Mouse (Mus musculus): ENCODE measurements at regions not wholly inside any gene's neighbourhood (a gene's known extent, or its start where the extent isn't known, plus 50 kb on each side); places are given as distances from the start of the nearest gene placed in this dataset.

DNA sequence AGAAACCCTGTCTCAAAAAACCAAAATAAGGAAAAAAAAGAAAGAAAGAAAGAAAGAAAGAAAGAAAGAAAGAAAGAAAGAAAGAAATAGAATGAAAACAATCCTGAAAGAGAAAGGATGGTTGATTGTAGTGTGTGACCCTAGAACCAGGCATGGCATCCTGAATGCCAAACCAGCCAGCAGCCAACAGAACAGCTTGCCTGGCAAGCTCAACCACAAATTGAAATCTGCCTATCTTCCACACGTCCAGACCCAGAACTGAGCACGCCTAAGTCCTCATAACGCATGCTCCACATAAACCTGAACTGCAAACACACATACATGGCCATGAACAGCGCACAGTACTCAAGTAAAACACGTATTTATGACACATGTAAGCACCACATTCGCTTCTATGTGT, 247.9 kb downstream of the H2al1j start:
- no peak for DNase-seq

DNA sequence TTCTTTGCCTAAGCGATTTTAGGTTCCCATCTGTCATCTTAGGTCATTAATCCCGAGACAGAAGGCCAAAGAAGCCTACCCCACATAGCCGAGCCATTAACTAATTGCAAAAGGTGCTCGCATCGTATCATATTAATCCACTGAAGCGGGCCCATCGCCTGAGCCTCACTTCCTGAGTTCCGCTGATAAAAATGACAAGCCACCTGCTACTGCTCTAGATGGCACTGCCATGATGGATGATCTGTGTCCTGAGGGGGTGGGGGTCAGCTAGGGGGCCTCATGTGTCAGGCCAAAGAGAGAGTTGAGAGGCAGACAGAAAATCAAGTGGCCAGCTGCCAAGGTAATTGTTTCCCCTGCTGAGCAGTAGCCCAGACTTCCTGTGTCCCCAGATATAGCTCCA, 248.7 kb downstream of the H2al1j start:
- DNase-seq, result no peak

DNA sequence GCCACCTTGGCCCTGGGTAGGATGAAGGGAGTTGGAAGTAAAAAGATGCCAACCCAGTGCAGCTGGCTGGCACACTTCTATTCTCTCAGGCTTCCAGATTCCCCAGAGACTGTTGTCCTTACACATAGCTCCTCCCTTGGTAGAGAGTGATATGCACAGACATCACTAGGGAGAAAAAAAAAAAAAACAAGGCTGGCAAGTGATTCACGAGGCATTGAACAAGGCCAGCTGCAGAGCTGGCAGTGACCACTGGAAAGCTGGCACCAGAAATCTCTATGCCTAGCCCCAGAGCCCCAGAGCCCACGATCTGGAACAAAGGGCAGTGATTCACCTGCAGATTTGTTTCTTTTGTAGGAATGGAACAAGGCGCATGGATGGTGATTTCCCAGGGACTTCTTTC, 249.7 kb downstream of the H2al1j start:
- DNase-seq, result no peak

DNA sequence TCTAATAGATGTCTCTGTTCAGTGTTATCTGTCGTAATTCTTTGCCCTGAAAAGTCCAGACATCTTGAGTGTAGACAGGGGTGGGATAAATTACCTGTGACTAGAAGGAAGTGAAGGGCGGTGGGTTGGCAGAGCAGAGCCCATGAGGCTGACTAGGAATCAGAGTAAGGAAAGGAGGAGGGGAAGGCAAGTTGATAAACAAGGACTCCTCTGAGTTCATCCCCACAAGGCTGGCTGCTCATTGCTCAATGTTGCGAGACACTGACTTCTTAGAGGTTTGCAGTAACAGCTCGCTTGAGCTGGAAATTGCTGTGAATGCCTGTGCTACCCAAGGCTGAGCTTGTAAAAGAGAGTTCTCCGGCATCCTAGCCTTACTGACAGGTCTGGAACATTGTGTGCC, 257.7 kb downstream of the H2al1j start:
- DNase-seq, result no peak

DNA sequence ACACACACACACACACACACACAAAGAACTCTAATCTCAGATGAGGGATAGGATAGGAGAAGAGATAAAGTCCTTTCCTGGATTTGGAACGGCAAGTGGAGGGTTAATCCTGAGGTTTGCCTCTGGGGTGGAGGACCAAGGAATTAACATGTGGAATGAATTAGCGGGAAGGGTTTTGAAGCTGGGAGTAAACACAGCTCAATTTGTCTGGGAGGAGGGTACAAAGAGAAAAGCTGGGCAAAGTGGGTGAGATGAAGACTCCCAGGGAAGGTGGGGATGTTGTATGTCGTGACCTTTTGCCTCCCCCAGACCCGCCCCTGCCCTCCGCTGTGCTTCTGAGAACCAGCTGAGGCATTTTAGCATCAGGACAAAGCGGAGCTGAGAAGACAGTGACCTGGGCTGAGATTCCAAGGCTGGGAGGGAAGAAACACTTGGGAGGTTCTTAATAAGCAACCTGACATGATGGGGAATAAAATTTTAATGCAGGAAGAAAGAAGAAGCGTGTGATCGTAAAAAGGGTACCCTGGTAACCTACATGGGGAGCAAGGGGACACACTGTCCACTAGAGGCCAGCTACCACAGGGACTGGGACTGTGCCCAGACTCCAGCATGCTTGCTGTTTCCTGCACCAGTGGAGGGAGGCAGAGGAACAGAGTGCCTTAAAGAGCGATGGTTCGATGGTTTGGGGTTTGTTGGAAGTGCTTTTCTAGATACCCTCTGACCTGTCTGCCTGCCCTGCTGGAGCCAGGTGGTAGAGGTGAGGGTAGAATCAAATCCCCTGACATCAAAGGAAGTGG, 264.0 kb downstream of the H2al1j start:
- DNase-seq, result no peak

DNA sequence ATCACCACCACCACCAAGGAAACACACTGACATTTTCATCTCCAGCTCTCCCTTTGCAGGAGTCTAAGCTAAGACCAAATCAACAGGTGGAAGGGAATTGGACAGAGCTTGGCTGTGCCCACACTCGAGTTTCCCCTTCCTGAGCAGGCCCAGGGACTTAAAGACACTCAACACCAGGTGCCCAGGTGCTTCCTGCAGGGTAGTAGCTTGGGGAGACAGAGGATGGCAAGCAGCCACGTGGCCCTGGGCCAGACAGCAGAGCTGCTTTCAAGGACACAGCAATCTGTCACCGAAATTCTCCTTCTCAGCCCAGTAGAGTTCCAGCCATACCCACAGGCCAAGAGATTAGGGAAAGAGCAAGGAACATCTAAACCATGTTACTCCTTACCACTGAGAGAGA, 266.9 kb downstream of the H2al1j start:
- DNase-seq, result peak; percentile 2 to 15

DNA sequence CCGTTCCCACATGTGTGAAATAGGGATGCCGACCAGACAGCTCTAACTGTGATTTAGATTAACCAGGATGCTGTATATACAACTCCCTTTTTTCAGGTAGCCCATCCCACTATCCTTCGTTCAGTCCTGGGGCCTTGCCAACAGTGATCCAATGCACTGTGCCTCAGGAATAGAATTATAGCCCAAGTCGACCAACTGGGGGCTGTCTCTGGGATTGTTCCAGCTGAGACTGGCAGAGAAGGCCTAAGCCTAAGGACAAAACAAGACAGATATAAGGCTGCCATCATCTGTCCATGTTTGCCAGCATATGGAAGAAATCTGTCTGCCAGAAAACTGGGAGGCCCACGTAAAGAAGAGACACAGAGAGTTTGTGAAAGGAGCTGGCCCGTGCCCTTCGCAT, 269.9 kb downstream of the H2al1j start:
- no peak for DNase-seq

DNA sequence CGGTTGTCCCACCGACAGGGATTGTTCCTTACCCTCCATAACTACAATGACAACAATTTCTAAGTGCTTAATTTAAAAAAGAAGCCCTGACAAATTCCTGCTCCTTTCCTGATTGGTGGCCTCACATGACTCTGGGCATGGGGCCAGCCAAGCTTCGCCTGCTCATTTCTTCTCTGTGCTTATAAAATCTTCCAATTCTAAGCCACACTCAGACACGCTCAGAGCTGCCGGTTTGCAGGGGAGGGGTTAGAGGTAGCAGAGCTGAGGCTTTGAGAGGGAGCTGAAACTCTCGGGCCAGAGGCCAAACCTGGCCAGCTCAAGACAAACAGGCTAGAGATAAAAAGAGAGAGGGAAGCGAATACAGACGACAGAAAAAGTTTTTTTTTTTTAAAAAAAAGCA, 286.6 kb downstream of the H2al1j start:
- no peak for DNase-seq

DNA sequence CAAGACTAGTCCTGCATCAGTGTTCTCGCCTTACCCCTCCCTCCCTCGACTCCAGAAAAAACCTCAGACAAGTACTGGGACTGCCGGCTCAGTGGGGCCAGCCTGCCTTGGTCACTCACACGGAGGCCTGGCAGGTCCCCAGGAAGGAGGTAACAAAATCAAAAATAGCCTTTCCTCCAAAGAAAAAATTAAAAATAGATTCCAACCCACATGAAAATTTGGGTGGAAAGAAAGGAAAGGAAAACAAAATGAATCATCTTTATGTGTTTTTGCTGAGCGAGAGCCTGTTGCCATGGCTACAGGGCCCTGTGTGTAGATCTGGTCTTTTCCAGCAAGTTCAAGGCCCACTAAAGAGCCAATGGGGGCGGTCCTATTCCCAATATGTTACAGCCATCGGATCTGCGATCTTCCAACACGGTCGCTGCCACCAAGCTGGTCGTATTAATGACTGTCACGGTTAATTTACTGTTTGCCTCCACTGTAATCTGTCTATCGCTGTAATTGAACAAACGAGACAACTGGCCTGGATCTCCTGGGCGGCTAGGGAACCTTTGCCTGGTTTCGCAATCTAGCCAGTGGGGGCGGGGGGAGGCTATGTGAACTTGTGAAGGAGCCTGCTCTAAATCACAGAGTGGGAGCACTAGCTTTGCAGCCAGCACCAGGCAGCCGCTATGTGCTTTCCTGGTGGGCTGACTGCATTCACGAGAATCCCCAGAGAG, 293.6 kb downstream of the H2al1j start:
- no peak for DNase-seq

DNA sequence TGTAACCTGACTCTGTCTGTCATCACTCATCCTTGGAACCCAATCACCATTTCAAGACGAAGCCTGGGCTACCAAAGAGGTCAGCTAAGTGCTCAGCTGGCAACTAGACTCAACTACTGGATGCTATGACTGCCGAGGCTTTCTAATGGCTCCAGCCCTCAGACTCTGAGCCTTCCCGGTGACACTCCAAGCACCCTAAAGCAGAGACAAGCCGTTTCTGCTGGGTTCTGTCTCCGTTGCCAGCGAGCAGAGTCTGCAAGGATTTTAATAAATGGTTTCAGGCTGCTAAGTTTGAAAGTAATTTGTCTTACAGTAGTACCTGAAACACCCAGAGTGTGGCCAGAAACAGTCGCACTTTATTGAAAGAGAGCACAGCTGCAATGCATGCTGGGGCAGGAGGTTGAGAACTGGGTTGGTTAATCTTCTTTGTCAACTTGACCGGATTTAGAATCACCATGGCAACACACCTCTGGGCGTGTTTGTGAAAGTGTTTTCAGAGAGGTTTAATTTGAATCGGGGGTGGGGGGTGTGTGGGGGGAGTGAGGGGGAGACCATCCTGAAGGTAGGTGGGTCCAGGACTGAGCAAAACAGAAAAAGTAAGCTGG, 298.8 kb downstream of the H2al1j start:
- DNase-seq, result no peak

DNA sequence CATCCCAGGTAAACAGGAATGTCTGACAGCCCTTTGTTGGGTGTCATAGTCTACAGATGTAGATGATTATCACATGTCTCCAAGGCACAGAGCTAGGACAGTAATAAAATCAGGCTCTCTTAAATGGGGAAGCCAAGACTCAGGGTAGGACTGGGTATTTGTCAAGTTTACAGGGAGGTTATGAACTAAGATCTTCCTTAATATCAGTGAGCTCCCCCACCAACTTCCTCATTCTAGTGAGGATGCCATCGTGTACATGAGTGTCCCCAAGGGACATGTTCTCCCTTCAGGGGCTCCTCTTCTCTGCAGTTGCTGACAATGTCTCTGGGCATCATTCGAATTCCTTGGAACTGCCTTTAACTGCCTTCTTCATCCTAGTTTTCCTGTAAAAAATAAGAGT, 301.7 kb downstream of the H2al1j start:
- no peak for DNase-seq

DNA sequence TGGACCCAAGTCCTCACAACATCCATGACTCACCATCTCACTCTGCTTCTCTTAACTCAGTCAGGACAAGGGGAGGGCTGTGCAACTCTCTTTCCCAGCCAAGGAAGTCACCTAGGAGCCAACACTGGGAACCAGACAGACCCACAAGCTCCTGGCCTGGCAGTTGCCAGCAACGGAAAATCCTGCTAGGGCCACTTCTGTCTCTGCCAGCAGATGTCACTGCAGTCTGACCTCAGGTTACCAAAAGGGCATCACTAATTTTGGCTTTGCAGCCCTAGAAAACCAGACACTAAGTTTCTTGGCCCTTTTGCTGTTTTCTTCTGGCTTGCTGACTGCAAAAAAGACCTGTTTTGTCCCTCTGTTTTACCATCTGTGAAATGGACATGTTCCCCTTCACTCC, 302.3 kb downstream of the H2al1j start:
- DNase-seq, result peak; percentile 45 to 46

DNA sequence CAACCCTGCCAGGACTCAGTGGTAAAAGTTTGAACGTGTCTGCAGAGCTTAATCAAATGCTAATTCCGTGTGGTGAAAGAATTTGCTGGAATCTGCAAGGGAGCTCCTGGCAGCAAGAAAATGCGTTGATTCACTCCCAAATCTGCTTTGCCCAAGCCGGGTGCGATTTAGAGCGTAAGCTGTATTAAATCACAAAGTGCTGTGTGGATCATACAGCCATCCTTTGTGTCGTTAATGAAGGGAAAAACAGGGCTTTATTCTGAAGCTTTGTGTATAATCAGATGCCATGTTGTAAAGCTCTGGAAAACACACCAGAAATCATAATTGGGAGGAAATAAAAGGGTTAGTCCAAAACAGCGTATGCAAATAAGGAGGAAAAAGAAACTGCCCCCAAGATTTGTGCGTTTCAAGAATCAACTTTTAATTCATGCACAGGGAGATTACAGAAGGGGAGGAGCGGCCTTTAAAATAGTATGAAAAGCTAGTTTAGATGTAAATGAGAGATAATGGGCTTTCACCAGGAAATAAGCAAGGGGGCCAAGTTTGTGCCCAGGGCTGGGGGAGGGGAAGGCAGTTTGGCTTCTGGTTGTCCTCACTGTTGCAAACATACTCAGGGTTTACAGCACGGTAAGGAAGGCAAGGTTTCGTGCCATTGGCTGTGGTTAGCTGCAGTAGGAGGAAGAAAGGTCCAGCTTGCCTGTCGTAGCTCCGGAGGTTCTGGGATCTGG, 303.7 kb downstream of the H2al1j start:
- DNase-seq, result peak; percentile 16 to 24

DNA sequence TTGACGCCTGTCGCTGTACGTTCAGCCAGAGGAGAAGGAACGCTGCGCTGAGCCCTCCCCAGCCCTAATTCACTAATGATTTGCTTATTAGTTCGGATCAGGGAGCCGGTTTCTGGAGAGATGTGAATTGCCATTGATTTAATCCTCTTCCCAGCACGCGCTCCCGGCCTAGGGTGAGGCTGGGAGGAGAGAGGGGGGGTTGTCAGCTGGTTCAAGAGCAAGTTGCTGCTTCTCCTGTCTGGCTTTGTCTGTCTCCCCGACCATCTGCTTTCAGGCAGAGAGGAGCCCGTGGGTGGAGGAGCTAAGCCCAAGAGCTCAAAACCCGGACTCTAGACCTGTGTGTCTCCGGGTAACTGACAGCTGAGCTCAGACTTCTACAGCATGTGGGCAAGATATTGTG, 304.4 kb downstream of the H2al1j start:
- DNase-seq, result peak in 1 of 2 experiments; percentile 21

DNA sequence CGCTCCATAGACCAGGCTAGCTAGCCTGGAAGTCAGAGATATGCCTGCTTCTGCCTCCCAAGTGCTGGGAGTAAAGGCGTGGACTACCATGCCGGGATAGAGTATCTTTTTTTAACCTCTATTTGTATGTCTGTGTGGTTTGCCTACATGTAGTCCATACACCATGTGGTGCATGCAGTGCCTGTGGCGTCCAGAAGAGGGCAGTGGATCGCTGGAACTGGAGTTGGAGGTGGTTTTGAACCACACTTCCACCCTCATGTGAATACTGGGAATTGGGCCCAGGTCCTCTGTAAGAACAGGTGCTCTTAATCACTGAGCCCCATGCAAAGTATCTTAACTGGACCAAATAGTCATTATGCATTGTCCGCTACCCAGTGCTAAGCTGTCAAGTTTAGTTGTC, 306.2 kb downstream of the H2al1j start:
- peak; percentile 66 to 68 for DNase-seq

DNA sequence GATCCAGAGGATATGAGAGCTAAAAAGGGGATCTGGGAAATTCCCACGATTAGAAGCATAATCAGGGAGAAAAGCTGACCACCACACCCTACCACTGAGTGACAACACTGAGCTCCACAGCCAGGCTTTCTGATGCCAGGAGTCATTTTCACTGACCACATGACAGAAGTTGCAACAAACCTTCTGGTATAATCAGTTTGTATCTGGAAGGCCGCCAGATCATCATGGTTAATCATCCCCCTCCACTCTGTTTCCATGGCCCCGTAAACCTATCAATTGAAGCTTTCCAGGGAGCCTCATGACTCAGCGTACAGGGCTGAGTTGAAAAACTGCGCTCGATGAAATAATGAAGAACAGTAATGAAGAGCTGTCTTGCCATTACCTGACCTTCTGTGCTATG, 316.9 kb downstream of the H2al1j start:
- DNase-seq, result no peak

DNA sequence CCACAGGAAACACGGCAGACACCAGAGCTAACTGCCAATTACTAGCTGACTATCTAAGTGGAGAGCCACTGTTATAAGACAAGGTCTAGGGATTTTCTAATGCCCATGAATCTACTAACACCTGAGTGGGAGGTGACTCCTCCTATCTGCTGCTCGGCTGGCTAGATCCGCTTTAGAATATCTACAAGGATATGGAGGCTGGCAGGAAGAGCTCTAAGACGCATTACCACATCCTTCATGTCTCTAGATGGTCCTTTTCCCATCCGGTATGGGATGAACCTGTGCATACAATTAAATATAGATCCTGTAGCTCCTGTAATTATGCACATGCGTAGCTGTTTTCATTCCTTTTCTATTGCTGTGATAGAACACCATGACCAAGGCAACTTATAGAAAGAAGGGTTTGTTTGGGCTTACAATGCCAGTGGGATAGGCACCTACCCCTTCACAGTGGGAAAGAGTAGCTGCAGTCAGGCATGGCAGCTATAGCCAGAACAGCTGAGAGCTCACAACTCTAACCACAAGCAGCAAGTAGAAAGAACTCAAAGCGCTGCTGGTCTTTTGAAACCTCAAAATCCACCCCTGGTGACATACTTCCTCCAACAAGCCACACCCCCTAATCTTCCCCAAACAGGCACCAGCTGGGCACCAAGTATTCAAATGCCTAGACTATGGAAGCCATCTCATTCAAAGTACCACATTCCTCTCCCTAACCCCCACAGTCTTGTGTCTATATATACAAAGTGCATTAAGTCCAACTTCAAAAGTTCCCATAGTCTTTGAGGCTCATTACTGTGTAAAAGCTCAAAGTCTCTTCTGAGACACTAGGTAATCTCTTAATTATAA, 319.3 kb downstream of the H2al1j start:
- DNase-seq, result peak; percentile 39 to 50

DNA sequence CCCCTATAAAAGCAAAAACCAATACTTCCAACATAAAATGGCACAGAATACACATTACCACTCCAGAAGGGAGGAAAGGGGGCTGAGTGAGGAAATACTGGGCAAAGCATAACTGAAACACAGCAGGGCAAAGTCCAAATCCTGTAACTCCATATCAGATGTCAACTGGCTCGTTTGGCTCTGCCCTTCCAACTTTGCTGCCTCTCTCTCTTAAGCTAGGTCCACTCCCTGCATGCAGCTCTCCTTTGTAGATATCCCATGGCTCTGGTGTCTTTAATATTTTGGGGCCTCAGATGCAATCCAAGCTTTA, 319.9 kb downstream of the H2al1j start:
- no peak for DNase-seq

DNA sequence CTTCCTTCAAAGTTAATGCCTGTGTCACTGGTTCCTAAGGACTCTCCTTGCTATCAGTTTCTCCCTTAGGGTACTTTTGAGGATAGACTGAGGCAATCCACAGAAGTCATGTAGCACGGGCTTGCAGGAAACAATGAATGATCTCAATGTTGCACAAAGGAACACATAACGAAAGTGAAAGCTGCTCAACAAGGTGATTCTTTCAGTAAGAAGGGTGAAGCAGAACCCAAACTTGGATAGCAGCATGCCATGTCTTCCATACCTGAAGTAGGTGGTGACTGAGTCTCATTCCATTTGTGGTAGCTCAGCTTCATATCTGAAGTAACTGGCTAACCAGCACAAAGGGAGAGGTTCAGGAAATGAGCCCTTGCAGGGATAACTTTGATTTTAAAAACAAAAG, 325.7 kb downstream of the H2al1j start:
- DNase-seq, result no peak

DNA sequence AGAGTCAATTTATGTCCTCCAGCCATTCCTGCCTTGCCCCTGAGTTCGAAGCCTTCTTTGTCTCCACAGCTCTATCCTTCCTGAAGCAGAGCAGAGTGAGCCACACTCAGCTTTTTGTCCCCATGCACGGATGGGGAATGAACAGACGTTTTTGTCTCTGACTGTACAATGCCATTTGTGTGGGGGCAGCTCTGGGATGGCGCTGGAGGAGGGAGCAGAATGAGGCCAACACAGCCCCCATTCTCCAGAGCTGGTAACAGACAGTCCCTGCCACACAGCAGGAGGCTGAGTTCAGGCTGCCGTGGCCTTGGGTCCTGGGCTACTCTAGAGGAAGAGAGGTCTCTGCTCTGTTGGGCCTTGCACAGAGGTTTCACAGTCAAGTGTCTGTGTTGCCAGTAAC, 327.4 kb downstream of the H2al1j start:
- no peak for DNase-seq

DNA sequence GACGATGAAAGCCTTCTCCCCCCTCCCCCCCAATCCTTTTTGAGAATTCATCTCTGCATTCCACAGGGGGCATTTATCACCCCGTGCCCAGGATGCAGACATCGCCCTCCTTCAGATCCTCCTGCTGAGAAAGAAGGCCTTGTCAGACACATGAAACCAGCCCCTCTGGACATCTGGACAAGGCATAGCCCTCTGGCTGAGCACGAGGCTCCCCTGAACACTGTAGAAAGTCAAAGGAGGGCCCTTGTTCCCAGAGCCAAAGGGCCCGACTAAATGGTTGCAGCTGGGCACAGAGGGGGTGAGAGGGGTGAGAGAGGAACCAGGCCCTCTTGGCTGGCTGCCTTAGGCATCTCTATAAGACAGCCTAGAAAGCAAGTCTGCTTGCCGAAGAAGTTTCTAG, 327.8 kb downstream of the H2al1j start:
- DNase-seq, result no peak

DNA sequence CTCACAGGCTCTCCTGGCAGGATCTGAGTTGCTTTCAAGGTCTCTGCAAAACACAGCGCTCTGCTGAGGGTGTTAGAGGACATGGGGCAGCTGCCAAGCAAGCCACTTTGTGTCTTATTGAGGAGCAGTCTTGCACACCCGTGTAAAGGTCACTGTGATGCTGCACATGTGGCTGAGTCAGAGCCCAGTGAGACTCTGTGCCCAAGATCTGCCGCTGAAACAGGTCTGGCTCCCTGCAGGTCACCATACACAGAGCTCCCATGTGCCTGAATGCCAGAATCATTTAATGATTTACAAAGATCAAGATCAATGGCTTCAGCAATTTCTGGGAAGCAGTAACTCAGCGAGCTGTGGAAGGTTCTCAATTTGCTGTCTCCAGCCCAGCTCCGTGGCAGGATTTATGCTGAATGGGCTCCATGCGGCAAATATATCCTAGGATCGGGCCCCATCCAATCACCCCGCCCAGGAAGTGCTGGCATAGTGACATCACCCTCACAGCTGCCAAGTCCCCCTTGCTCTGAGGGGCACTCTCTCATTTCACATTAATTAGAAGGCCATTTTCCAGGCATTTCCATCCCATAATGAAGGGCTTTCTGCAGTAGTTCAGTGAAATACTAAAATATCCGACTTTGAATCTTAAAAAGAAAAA, 330.1 kb downstream of the H2al1j start:
- no peak for DNase-seq
